Mouse (Mus musculus): ENCODE data around the gene Acsl1.

- TF ChIP-seq CTCF (IDR thresholded peaks at IDR 0.05; ENCODE audit: insufficient read depth, low read length) (no peak), POLR2A (IDR thresholded peaks at IDR 0.05; ENCODE audit: borderline replicate concordance, extremely low read depth, low read depth, low read length) (no peak)
Measured at GRCm38 (mm10) chr8:46458215-46458811, 12.5 kb upstream of the Acsl1 start.

All from lung, adult 2 months (tissue).